Mouse (Mus musculus) lung, embryonic 16.5 days (tissue): ENCODE data around the gene Gas2l1. TPM values are rescaled to one million over a fixed set of nuclear protein-coding genes. Genes with fewer than 3 reads are reported as not detected.

Experiments used
- ATAC-seq: fragments of 200-750 bp; cut with Nextera tagmentation; 2 replicates; pipeline ENCODE4 v1.8.0; 2017; ENCODE audit warnings: low read depth, mild to moderate bottlenecking, moderate library complexity
- H3K27ac ChIP-seq: fragments of 300-500 bp; sonication (generic); 2 replicates; pipeline ENCODE4 v1.5.1; 2014; ENCODE audit warnings: mild to moderate bottlenecking, control low read depth, low read length
- H3K27me3 ChIP-seq: fragments of 300-500 bp; sonication (generic); 2 replicates; pipeline ENCODE4 v1.6.1; 2014; ENCODE audit warnings: low read depth, low read length, mixed read lengths; ENCODE audit not compliant: control insufficient read depth, insufficient read depth
- H3K36me3 ChIP-seq: fragments of 300-500 bp; sonication (generic); 2 replicates; pipeline ENCODE4 v1.6.1; 2014; ENCODE audit warnings: low read length; ENCODE audit not compliant: control insufficient read depth, insufficient read depth
- H3K4me1 ChIP-seq: fragments of 300-500 bp; sonication (generic); replicated peaks from 2 replicates; pipeline ENCODE4 v1.6.1; 2014; ENCODE audit warnings: low read length, mixed read lengths; ENCODE audit not compliant: control insufficient read depth, insufficient read depth
- H3K4me2 ChIP-seq: fragments of 300-500 bp; sonication (generic); 2 replicates; pipeline ENCODE4 v1.6.1; 2014; ENCODE audit warnings: low read depth, low read length, control low read depth
- H3K4me3 ChIP-seq: fragments of 300-500 bp; sonication (generic); 2 replicates; pipeline ENCODE4 v1.5.1; 2014; ENCODE audit warnings: mild to moderate bottlenecking, low read length, control low read depth
- H3K9ac ChIP-seq: fragments of 300-500 bp; sonication (generic); 2 replicates; pipeline ENCODE4 v1.6.1; 2014; ENCODE audit warnings: low read length, control low read depth
- H3K9me3 ChIP-seq: fragments of 300-500 bp; sonication (generic); 2 replicates; pipeline ENCODE4 v1.6.1; 2016; ENCODE audit warnings: low read length; ENCODE audit not compliant: control insufficient read depth
- WGBS: fragments of 180-500 bp; shearing (Covaris S2); extraction: QIAGEN DNeasy Blood & Tissue Kit; methylation state at CpG from one replicate; pipeline ENCODE4 v1.1.7; 2014; 5-methylcytosine and 5-hydroxymethylcytosine counted together
- polyA plus RNA-seq: library from polyadenylated mRNA; unstranded; fragments of >200 nt; fragmentation: Nextera tagmentation; extraction: Ambion mirVana; gene quantifications from 2 replicates; pipeline ENCODE4 v1.2.1, GENCODE M21; 2015

The Gas2l1 gene
- polyA plus RNA-seq = 18.6 and 19.3 TPM in 2 replicates

DNA sequence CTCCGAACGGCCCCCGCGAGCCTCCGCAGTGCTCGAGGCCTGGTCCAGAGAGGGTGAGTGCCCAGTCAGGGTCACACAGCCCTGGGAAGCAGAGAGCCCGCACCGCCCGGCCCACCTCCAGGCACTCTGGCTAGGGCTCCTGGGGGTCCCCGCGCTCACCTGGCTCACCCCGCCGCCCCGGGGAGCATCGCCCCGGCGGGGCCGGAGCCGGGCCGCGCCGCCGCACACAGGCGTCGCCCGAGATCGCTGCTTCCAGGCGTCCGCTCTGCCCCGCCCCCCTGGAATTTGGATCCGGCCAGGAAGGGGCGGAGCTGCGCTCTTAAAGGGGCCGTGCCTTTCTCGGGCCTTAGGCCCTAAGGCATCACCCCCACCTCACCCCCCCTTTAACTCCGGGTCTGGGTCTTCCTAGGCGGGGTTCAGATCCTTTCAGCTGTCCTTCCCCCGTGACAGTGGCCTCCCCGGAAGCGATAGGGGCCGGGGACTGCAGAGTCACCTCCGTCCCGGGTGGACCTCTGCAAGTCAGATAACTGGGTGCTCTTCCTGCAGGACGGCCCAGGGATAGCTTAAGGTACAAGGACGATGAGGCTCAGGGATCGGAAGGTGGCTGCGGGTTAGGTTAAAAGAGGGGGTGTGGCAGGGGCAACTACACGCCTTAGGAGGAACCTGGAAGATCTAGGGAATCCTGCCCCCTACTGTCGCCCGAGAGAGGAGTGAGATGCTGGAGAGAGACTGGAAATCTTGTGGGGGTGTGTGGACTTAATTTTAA, at the start of gene Gas2l1:
Gas2l1 (minus strand) TSS at position 272 of the 766 bp plus-strand sequence.
- Histone ChIP-seq H3K4me1 (peaks cover 22% of the 10 kb centered on the region), H3K27ac (peak within 1 kb of the TSS; percentile 59), H3K9ac (peak within 1 kb of the TSS; percentile 82), H3K36me3 (peaks cover 22% of the 10 kb centered on the region), H3K9me3 (no peaks in the 10 kb centered on the region), H3K4me2 (peak within 1 kb of the TSS; percentile 98), H3K27me3 (peaks cover 19% of the 10 kb centered on the region), H3K4me3 (peak within 1 kb of the TSS; percentile 77)
- WGBS = under 1% methylated on average over 43 of the region's 50 CpGs
- ATAC-seq = peak; percentile 88

DNA sequence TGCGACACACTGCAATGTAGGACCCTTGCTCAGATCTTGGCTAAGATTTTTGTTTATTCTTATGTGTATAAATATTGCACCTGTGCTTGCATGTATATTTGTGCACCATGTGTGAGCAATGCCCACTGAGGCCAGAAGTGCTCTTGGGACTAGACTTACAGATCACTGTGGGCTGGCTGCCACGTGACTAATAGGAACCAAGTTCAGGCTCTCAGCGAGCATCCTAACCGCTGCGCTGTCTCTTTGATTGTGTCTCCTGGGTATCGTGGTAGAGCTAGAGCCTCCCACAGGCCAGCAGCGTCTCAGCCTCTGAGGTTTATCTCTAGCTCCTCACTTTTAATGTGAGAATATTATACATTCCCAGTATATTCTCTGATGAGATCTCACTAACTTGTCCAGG, 48.5 kb upstream of the Gas2l1 start:
- Histone ChIP-seq H3K9ac (no peak overlapping the region), H3K4me3 (no peak overlapping the region), H3K27ac (no peak overlapping the region), H3K9me3 (no peaks in the 10 kb centered on the region), H3K4me1 (no peaks in the 10 kb centered on the region), H3K27me3 (no peaks in the 10 kb centered on the region), H3K36me3 (no peaks in the 10 kb centered on the region), H3K4me2 (no peak overlapping the region)
- WGBS = 84% methylated on average over 7 of the region's 7 CpGs
- ATAC-seq = no peak

DNA sequence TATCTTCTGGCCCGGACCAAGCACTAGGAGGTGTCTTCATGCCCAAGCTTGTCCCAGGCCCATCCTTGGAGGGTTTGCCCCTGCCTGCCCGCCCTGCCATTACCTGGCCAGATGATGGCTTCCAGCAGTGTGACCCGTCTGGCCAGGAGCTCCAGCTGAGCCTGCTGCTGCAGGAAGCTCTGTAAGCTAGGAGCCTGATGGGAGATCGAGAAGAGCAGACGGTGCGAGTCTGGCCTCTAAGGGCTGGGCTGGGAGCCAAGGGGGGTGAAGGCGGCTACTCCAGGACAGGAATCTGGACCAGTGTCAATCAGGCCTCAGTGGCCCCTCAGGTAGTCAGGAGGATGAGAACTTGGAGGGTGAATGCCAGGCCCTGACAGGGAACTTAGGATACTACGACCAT, 44.3 kb upstream of the Gas2l1 start:
- H3K4me3 ChIP-seq = no peak overlapping the region
- no peak overlapping the region for H3K4me2 ChIP-seq
- ATAC-seq = no peak
- no peaks in the 10 kb centered on the region for H3K27me3 ChIP-seq
- H3K4me1 ChIP-seq = no peaks in the 10 kb centered on the region
- H3K9ac ChIP-seq = no peak overlapping the region
- no peaks in the 10 kb centered on the region for H3K36me3 ChIP-seq
- H3K27ac ChIP-seq = no peak overlapping the region
- H3K9me3 ChIP-seq = no peaks in the 10 kb centered on the region
- WGBS = 47% methylated on average over 8 of the region's 8 CpGs

DNA sequence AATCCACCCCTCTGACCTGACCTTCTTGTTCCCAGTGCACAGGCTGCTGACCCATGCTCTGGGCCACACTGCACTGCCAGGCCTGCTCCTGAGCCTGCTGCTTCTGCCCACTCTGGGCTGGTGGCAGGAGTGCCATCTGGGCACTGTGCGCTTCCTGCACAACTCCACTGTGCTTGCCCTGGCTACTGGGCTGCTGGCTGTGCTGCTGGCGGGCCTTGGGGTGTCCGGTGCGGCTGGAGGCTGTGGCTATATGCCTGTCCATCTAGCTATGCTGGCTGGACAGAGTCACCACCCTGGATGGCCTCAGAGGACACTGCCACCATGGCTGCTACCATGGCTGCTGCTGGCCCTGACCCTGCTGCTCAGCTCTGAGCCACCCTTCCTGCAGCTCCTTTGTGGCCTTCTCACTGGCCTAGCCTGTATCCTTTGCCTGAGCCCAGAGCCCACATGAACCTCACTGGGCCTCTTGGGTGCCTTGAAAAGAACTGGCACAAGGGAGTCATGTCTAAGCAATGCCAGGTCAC, 38.9 kb upstream of the Gas2l1 start:
- no peaks in the 10 kb centered on the region for H3K9me3 ChIP-seq
- H3K4me3 ChIP-seq = no peak overlapping the region
- no peaks in the 10 kb centered on the region for H3K36me3 ChIP-seq
- ATAC-seq = no peak
- no peak overlapping the region for H3K4me2 ChIP-seq
- no peak overlapping the region for H3K9ac ChIP-seq
- peaks cover 8% of the 10 kb centered on the region for H3K4me1 ChIP-seq
- no peak overlapping the region for H3K27ac ChIP-seq
- H3K27me3 ChIP-seq = no peaks in the 10 kb centered on the region
- 92% methylated on average over 4 of the region's 4 CpGs for WGBS

DNA sequence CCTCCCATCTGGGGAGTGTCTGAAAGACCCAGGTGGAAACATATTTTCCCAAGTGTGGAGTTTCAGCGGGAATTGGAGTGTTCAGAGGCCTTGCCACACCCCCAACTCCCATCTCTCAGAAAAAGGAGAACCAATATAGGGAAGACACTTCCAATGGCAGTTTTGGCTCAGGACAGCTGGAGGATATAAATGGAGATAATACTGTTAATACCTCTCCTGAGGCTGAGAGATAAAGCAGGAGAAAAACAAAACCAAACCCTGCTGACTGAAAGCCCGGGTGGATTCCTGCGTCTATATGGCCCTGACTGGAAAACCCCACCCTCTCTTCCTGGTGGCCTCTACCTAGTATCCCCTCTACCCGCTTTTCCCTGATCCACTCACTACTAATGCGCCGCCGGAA, 37.3 kb upstream of the Gas2l1 start:
- 91% methylated on average over 7 of the region's 7 CpGs for WGBS

DNA sequence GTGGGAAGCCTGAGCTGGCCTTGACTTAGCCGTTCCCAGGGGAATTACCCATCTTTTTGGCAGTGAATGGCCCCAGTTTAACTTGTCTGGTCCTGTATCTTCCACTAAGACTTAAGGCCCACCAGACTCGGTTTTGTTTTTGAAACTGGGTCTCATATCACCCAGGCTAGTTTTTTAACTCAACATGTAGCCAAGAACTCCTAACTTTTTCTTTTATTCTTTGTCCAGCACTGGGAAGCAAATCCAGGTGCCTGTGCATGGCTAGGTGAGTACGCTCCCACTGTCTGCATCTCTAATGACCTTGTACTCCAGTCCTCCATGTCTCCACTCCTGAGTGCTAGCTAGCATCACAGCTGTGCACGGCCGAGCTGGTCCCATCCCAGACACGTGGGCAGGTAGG, 36.5 kb upstream of the Gas2l1 start:
- Histone ChIP-seq H3K27me3 (no peaks in the 10 kb centered on the region), H3K4me3 (no peak overlapping the region), H3K4me1 (peaks cover 17% of the 10 kb centered on the region), H3K9me3 (no peaks in the 10 kb centered on the region), H3K27ac (no peak overlapping the region), H3K36me3 (no peaks in the 10 kb centered on the region), H3K9ac (no peak overlapping the region), H3K4me2 (no peak overlapping the region)
- ATAC-seq = no peak
- 75% methylated on average over 6 of the region's 6 CpGs for WGBS

More for the DNA sequence above, 37.3 kb upstream of the Gas2l1 start:
- Histone ChIP-seq H3K9me3 (no peaks in the 10 kb centered on the region), H3K4me1 (peaks cover 10% of the 10 kb centered on the region), H3K36me3 (no peaks in the 10 kb centered on the region), H3K27ac (no peak overlapping the region), H3K27me3 (no peaks in the 10 kb centered on the region), H3K4me2 (no peak overlapping the region), H3K9ac (no peak overlapping the region), H3K4me3 (no peak overlapping the region)
- ATAC-seq = no peak

DNA sequence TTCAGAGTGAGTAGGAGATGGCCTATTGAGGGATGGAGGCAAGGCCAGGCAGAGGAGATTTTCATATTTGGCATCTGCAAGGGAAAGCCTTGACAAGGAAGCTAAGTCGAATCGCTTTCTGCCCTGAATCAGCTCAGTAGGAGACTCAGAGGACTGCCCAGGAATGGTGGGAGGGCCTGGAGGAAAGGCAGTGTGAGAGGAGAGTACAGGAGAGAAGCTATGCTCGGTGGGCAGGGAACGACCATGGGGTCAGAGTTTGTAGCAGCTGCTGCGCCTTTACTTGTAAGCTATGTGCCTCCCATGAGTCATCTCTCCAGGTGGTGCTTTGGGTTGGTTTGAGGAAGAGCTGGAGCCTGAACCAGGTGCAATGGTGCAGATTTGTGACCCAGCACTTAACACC, 35.7 kb upstream of the Gas2l1 start:
- Histone ChIP-seq H3K27ac (no peak overlapping the region), H3K4me2 (peak overlapping the region; percentile 92), H3K9me3 (no peaks in the 10 kb centered on the region), H3K36me3 (no peaks in the 10 kb centered on the region), H3K9ac (no peak overlapping the region), H3K4me3 (no peak overlapping the region), H3K4me1 (peaks cover 21% of the 10 kb centered on the region), H3K27me3 (no peaks in the 10 kb centered on the region)
- ATAC-seq = no peak
- WGBS = 48% methylated on average over 5 of the region's 5 CpGs

DNA sequence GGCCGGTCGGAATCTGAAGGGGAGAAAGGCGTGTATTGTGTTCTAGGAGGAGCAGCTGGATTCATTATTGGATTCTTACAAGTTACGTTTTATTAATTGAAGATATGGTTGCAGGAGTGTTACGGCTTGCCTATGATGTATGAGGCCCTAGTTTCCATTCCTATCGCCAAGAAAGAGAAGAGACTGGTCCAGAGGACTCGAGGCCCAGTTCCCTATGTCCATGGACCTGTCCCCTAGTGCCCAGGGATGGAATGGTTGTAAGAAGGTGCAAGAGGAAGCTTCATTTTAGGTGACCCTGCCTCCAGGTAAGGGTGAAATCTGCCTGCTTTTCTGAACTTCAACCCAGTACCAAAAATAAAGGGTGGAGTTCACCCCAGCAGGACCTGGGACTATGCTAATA, 35.2 kb upstream of the Gas2l1 start:
- WGBS = under 1% methylated on average over 7 of the region's 7 CpGs
- H3K27me3 ChIP-seq = no peaks in the 10 kb centered on the region
- H3K4me2 ChIP-seq = peak overlapping the region; percentile 92
- H3K9ac ChIP-seq = peak overlapping the region; percentile 99
- H3K9me3 ChIP-seq = no peaks in the 10 kb centered on the region
- ATAC-seq = no peak
- peak overlapping the region; percentile 99 for H3K4me3 ChIP-seq
- peak overlapping the region; percentile 98 for H3K27ac ChIP-seq
- H3K36me3 ChIP-seq = no peaks in the 10 kb centered on the region
- peaks cover 21% of the 10 kb centered on the region for H3K4me1 ChIP-seq

DNA sequence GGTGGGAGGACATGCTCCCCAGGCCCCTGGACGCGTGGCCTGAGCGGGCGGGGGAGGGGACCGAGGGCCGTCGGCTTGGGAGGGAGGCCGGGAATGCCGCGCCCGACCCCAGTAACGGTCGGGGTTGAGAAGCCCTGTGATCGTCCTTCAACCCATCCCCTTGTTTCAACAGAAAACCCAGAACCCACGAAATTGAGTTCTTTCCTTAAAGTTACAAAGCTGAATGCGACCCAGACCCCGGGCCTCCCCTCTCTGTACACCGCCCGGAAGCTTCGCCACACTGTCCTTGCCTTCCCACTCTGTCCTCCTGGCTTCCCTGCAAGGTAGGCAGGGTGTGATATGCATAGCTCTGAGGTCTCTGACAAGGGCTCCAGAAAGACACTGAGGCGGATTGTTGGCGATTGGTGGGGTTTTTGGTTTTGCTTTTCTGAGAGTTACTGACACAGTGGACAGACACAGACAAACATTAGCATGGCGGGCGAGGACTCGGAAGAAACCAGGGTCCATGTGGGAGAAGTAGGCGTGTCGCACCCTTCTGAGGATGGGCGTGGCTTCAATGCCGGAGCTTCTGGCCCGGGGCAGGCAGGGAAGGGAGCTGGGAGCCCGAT, 34.6 kb upstream of the Gas2l1 start:
- H3K9me3 ChIP-seq = no peaks in the 10 kb centered on the region
- 0% methylated on average over 28 of the region's 31 CpGs for WGBS
- no peaks in the 10 kb centered on the region for H3K27me3 ChIP-seq
- no peaks in the 10 kb centered on the region for H3K36me3 ChIP-seq
- H3K4me1 ChIP-seq = peaks cover 21% of the 10 kb centered on the region
- peak overlapping the region; percentile 92 for H3K4me2 ChIP-seq
- peak; percentile 81 for ATAC-seq
- peak overlapping the region; percentile 98 for H3K27ac ChIP-seq
- peak overlapping the region; percentile 99 for H3K4me3 ChIP-seq
- H3K9ac ChIP-seq = peak overlapping the region; percentile 99
